ENCODE assay signal across 8 mouse cellular contexts in genomic region chr4:103214925-103215820, GRCm38 (mm10). TPM values are rescaled to one million over a fixed set of nuclear protein-coding genes. Genes with fewer than 3 reads are reported as not detected.
DNase-seq lines count a peak whose midpoint lies in the region; ATAC-seq and TF ChIP-seq lines count a peak whose summit lies in the region.

TSS of gene Slc35d1 (minus strand) at chr4:103215164.

- ATAC-seq in embryonic facial prominence, embryonic 12.5 days (ENCODE audit: insufficient number of reproducible peaks, insufficient read depth, low FRiP score, low TSS enrichment), result peak; percentile 91
- peak; percentile 92 for ATAC-seq in limb, embryonic 14.5 days (ENCODE audit: low FRiP score, low read depth)
- peak; percentile 95 for ATAC-seq in midbrain, embryonic 16.5 days

- no peaks in the 10 kb centered on the region for H3K27me3 ChIP-seq in embryonic facial prominence, embryonic 12.5 days
- H3K27me3 ChIP-seq in heart, adult 2 months (ENCODE audit: control insufficient read depth, insufficient read depth, low read length), result no peaks in the 10 kb centered on the region
- H3K27me3 ChIP-seq in limb, embryonic 14.5 days (ENCODE audit: control insufficient read depth, insufficient read depth, low read length), result no peaks in the 10 kb centered on the region
- H3K27me3 ChIP-seq in midbrain, embryonic 16.5 days (ENCODE audit: control insufficient read depth, insufficient read depth, low read depth, low read length), result no peaks in the 10 kb centered on the region

- H3K4me3 ChIP-seq in embryonic facial prominence, embryonic 12.5 days, result peak within 1 kb of the TSS; percentile 92
- peak within 1 kb of the TSS; percentile 96 for H3K4me3 ChIP-seq in heart, adult 2 months
- peak within 1 kb of the TSS; percentile 96 for H3K4me3 ChIP-seq in limb, embryonic 14.5 days (replicated peaks; ENCODE audit: low read length)
- peak within 1 kb of the TSS; percentile 91 for H3K4me3 ChIP-seq in midbrain, embryonic 16.5 days (ENCODE audit: low read depth, low read length)

- H3K79me2 ChIP-seq in heart, adult 2 months (replicated peaks; ENCODE audit: control insufficient read depth, insufficient read depth, low read length), result peaks cover 2% of the 10 kb centered on the region; the same call in 1 of the 2 replicates

- WGBS in embryonic facial prominence, embryonic 12.5 days, result 3% methylated on average over 61 of the region's 70 CpGs
- WGBS in heart, adult 2 months, result 10% methylated on average over 68 of the region's 70 CpGs
- WGBS in limb, embryonic 14.5 days, result 2% methylated on average over 34 of the region's 70 CpGs
- 2% methylated on average over 42 of the region's 70 CpGs for WGBS in midbrain, embryonic 16.5 days

- no peaks in the 10 kb centered on the region for H3K9me3 ChIP-seq in embryonic facial prominence, embryonic 12.5 days
- no peaks in the 10 kb centered on the region for H3K9me3 ChIP-seq in limb, embryonic 14.5 days (ENCODE audit: control insufficient read depth, low read length)
- H3K9me3 ChIP-seq in midbrain, embryonic 16.5 days (replicated peaks; ENCODE audit: control insufficient read depth, low read length, poor library complexity, severe bottlenecking), result no peaks in the 10 kb centered on the region

- DNase-seq in 416B (ENCODE audit: low read depth), result peak; percentile 74
- peak; percentile 77 for DNase-seq in adrenal gland, postnatal 25 days
- DNase-seq in heart, adult 2 months, result peak; percentile 82 to 86
- DNase-seq in kidney, adult 8-10 months, result peak; percentile 84 to 88
- DNase-seq in limb, embryonic 14.5 days (ENCODE audit: low spot score), result peak; percentile 79
- peak; percentile 51 to 62 for DNase-seq in spleen, postnatal 14 days (ENCODE audit: low spot score in 2 of 2)

- intact Hi-C loops in heart, adult 2 months (cut with DNase I), result loop anchor here (1.0 to 5.0 kb wide), 3 partner anchors 63 to 98 kb away; partner anchors contain the start of gene Oma1

- peak within 1 kb of the TSS; percentile 99 for H3K27ac ChIP-seq in embryonic facial prominence, embryonic 12.5 days
- peak within 1 kb of the TSS; percentile 87 for H3K27ac ChIP-seq in heart, adult 2 months
- peak within 1 kb of the TSS; percentile 99 for H3K27ac ChIP-seq in limb, embryonic 14.5 days (replicated peaks; ENCODE audit: low read depth, low read length)
- peak within 1 kb of the TSS; percentile 99 for H3K27ac ChIP-seq in midbrain, embryonic 16.5 days (ENCODE audit: low read length)

- no peaks in the 10 kb centered on the region for H3K36me3 ChIP-seq in embryonic facial prominence, embryonic 12.5 days
- no peaks in the 10 kb centered on the region; the same call in 1 of the 2 replicates for H3K36me3 ChIP-seq in heart, adult 2 months (ENCODE audit: control insufficient read depth, insufficient read depth, low read length)
- H3K36me3 ChIP-seq in limb, embryonic 14.5 days (ENCODE audit: control insufficient read depth, insufficient read depth, low read length), result peaks cover 18% of the 10 kb centered on the region
- H3K36me3 ChIP-seq in midbrain, embryonic 16.5 days (ENCODE audit: control insufficient read depth, insufficient read depth, low read length), result peaks cover 3% of the 10 kb centered on the region; the same call in 1 of the 2 replicates

- TF ChIP-seq EP300 in heart, adult 2 months (IDR thresholded peaks at IDR 0.05; ENCODE audit: insufficient read depth, low read depth, low read length), result no peak

- no peak for TF ChIP-seq POLR2A in heart, adult 2 months (IDR thresholded peaks at IDR 0.05; ENCODE audit: insufficient read depth, low read depth, low read length)
- 0 out of 2 replicates have a peak, but pooled peaks have one; percentile 66 for TF ChIP-seq POLR2A in limb, embryonic 14.5 days (IDR thresholded peaks at IDR 0.05; ENCODE audit: borderline replicate concordance, extremely low read depth, insufficient read depth, insufficient read length)

- peak; percentile 51 for TF ChIP-seq CTCF in heart, adult 2 months (IDR thresholded peaks at IDR 0.05)

- H3K9ac ChIP-seq in embryonic facial prominence, embryonic 12.5 days, result peak within 1 kb of the TSS; percentile 96
- H3K9ac ChIP-seq in heart, adult 2 months (ENCODE audit: low read depth, low read length), result peak within 1 kb of the TSS; percentile 98
- H3K9ac ChIP-seq in limb, embryonic 14.5 days (ENCODE audit: low read depth, low read length, severe bottlenecking), result peak within 1 kb of the TSS; percentile 98
- peak within 1 kb of the TSS; percentile 99 for H3K9ac ChIP-seq in midbrain, embryonic 16.5 days (ENCODE audit: low read depth, low read length)

- H3K4me1 ChIP-seq in embryonic facial prominence, embryonic 12.5 days, result peaks cover 24% of the 10 kb centered on the region
- peaks cover 3% of the 10 kb centered on the region for H3K4me1 ChIP-seq in heart, adult 2 months (ENCODE audit: control insufficient read depth, insufficient read depth, low read length)
- H3K4me1 ChIP-seq in limb, embryonic 14.5 days (ENCODE audit: control insufficient read depth, insufficient read depth, low read length), result peaks cover 15% of the 10 kb centered on the region
- H3K4me1 ChIP-seq in midbrain, embryonic 16.5 days (ENCODE audit: control insufficient read depth, insufficient read depth, low read length), result peaks cover 17% of the 10 kb centered on the region

- H3K4me2 ChIP-seq in embryonic facial prominence, embryonic 12.5 days (replicated peaks), result peak within 1 kb of the TSS; percentile 70
- H3K4me2 ChIP-seq in limb, embryonic 14.5 days (replicated peaks; ENCODE audit: low read depth, low read length, severe bottlenecking), result peak within 1 kb of the TSS; percentile 72
- peak within 1 kb of the TSS; percentile 85 for H3K4me2 ChIP-seq in midbrain, embryonic 16.5 days (ENCODE audit: low read length)

RNA-seq across cellular contexts. Expression of gene Slc35d1, which starts in this region (rescaled TPM):
- total RNA-seq in adrenal gland, postnatal 25 days (2021), result 14.7 and 17.3 TPM in 2 replicates
- polyA plus RNA-seq in embryonic facial prominence, embryonic 12.5 days (2016; fragmentation: Nextera tagmentation; extraction: Ambion mirVana), result 13.5 and 14.9 TPM in 2 replicates
- 1 to 10 TPM; 7.6 to 8.0 TPM for total RNA-seq in heart, adult 2 months (2021)
- polyA plus RNA-seq in heart, adult 2 months (2012; rRNA removed), result 3.9 and 7.3 TPM in 2 replicates
- 18.0 and 23.7 TPM in 2 replicates for polyA plus RNA-seq in limb, embryonic 14.5 days (2012; rRNA removed)
- polyA plus RNA-seq in limb, embryonic 14.5 days (2014; fragmentation: Nextera tagmentation; extraction: Ambion mirVana), result 12.2 and 14.4 TPM in 2 replicates
- 5.7 and 5.9 TPM in 2 replicates for polyA plus RNA-seq in midbrain, embryonic 16.5 days (2015; fragmentation: Nextera tagmentation; extraction: Ambion mirVana)

Comparison
In these comparisons a context has a peak if more than half of its experiments do, and no peak if none do; other contexts are left out.
1. Peak in every context shown above with its lines: DNase-seq, ATAC-seq, H3K4me3 ChIP-seq and H3K27ac ChIP-seq.